Mouse (Mus musculus) layer of hippocampus, adult 9-11 months (tissue): ENCODE data around the gene Olfr313.

Source experiments
- DNase-seq: peaks from one replicate; pipeline ENCODE4 v3.0.0; 2022

Gene Olfr313

DNA sequence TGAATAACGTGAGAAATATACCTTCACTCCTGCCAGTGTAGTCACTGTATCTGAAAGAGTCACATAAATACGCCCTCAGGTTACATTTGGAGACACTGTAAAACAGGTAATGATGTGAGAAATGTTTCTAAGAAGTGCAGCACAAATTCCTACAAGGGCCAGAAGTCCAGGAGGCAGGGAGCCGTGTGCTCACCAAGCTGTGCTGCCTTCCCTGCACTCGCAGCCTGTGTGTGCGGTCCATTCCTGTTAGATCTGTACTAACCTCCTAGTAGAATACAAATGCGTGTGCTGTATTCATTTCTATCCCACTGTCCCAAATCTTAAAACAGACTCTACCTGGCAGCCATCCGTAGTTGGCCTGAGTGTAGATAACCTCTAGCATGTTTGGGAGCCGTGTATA is 45.9 kb downstream of the Olfr313 start:
- no peak for DNase-seq

DNA sequence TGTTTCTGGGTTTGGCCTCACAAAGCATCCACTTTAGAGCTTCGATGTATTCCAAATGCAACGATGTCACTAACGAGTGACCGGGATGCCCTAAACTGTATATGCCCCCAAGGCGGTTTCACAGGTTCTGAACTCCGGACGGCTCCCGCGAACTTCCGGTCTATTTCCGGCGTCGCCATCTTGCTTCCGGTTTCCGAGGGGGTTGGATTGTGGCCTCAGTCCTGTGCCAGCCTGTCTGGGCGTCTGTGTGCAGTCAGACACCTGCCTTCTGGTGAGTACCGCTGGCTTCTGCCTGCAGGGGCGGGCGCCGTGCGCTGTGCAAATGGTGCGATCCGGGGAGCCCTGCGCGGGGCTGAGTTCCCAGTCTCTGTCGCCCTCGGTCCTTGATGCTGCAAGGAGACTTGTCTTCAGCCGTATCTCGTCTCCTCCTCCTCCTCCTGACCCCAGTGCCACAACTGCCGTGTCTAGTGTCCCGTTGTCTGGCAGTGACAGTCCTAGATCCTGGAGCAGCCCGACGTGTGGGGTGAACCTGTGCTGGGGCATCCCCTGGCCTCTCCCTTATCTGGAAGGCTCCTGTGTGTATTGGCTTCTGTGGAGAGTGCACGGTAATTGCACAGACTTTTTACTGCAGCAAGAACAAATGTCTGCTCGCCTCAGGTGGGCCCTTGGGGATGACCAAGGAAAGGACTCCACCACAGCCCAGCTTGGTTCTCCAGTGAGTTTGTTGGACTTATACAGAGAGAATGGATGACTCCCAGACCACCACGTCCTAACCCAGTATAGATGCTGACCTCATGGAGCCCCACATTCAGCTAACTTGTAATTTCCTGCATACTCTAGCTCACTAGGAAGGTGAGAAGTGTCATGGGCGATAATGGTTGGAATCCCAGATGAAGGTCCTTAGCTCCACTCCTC is 52.5 kb downstream of the Olfr313 start, which contains the start of gene 2810021J22Rik:
Gene 2810021J22Rik, plus strand, starts transcription at position 178 of the 915 bp plus-strand sequence.
- DNase-seq: peak; percentile 83

DNA sequence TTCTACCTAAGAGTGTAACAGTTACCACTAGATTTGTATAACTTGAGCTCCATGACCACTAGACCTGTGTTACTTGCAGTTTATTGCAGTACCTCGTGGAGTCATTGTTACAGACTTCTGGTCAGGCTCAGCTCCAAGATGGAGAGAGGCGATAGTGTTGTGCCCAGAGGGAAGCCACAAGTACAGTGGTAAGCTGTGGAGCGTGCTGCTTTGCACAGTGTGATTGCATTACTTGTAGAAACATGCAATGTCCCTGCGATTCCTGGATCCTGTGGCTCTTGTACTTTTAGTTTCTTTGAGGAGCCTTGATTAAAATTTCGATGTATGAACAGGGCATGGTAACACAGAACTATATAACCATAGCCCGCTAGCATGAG is 53.1 kb downstream of the Olfr313 start:
- no peak for DNase-seq
